Mouse (Mus musculus) heart, adult 2 months (tissue): ENCODE measurements at regions not wholly inside any gene's neighbourhood (a gene's known extent, or its start where the extent isn't known, plus 50 kb on each side); places are given as distances from the start of the nearest gene placed in this dataset.

Experiments used
- CTCF ChIP-seq: fragments of 200-600 bp; IDR thresholded peaks from 2 replicates; pipeline ENCODE4 v1.8.1; 2022; ENCODE audit warnings: antibody characterized with exemption, mild to moderate bottlenecking, moderate library complexity
- EP300 ChIP-seq: fragments of 200-500 bp; IDR thresholded peaks from 2 replicates; pipeline ENCODE4 v1.6.1; 2011; ENCODE audit warnings: low read depth, low read length, control low read depth; ENCODE audit not compliant: insufficient read depth
- POLR2A ChIP-seq: fragments of 200-500 bp; IDR thresholded peaks from 2 replicates; pipeline ENCODE4 v1.6.1; 2011; ENCODE audit warnings: mild to moderate bottlenecking, low read depth, low read length, control low read depth; ENCODE audit not compliant: insufficient read depth

DNA sequence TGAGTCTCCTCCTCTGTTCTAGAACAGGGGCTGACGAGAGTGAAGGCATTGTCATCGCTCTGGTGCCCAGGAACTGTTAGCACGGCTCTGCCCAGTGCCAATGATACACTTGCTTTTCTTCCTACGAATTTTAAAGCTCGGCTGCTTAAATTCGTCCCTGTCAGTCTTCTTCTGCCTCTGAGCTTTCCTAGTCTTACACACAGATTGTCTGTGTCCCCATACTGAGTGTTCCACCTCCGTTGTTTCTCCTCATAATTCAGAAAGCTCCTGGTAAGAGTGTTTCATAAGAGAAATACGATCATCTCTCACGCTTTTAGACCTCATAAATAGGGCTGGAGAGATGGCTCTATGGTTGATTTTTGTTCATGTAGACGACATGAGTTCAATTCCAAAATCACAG, 282.9 kb upstream of the Rnf219 start:
- TF ChIP-seq POLR2A (no peak), CTCF (no peak), EP300 (no peak)
